Mouse (Mus musculus) spleen, adult 2 months (tissue): ENCODE measurements around the gene Mindy1. TPM values are rescaled to one million over a fixed set of nuclear protein-coding genes. Genes with fewer than 3 reads are reported as not detected.
A peak's percentile ranks its signal among the peaks of the same experiment; 100 is the strongest.

Experiments used
- DNase-seq, 2 experiments: peaks; one replicate each; pipeline versions ENCODE4 v3.0.0 to v3.0.0-alpha.2; 2012 to 2021; ENCODE audit warnings: low spot score in 2 of 2, low read depth in 1 of 2
- H3K27ac ChIP-seq: fragments of 200-500 bp; 2 replicates; pipeline ENCODE4 v1.5.1; 2012; ENCODE audit warnings: low read length, inconsistent platforms; ENCODE audit not compliant: insufficient read depth
- H3K27me3 ChIP-seq: fragments of 200-500 bp; 2 replicates; pipeline ENCODE4 v1.6.1; 2012; ENCODE audit warnings: mild to moderate bottlenecking, moderate library complexity, low read length, inconsistent platforms; ENCODE audit not compliant: control insufficient read depth, insufficient read depth
- H3K36me3 ChIP-seq: fragments of 200-500 bp; 2 replicates; pipeline ENCODE4 v1.6.1; 2012; ENCODE audit warnings: mild to moderate bottlenecking, low read length, inconsistent platforms; ENCODE audit not compliant: control insufficient read depth, insufficient read depth
- H3K4me1 ChIP-seq: fragments of 200-500 bp; 2 replicates; pipeline ENCODE4 v1.6.1; 2011; ENCODE audit warnings: inconsistent platforms; ENCODE audit not compliant: control insufficient read depth, insufficient read depth, insufficient read length
- H3K4me3 ChIP-seq: fragments of 200-500 bp; 2 replicates; pipeline ENCODE4 v1.5.1; 2011; ENCODE audit warnings: mild to moderate bottlenecking, inconsistent platforms; ENCODE audit not compliant: insufficient read depth, insufficient read length; ENCODE audit errors: extremely low read depth
- CTCF ChIP-seq: fragments of 200-500 bp; IDR thresholded peaks from 2 replicates; pipeline ENCODE4 v1.5.1; 2011; ENCODE audit warnings: mild to moderate bottlenecking, inconsistent platforms; ENCODE audit not compliant: insufficient read depth, insufficient read length, insufficient replicate concordance; ENCODE audit errors: extremely low read depth
- POLR2A ChIP-seq: fragments of 200-500 bp; IDR thresholded peaks from 2 replicates; pipeline ENCODE4 v1.6.1; 2011; ENCODE audit warnings: low read depth, low read length, inconsistent platforms
- WGBS: fragments of 180-500 bp; shearing (Covaris S2); methylation state at CpG from one replicate; pipeline ENCODE4 v1.1.7; 2018; 5-methylcytosine and 5-hydroxymethylcytosine counted together
- polyA plus RNA-seq: library from polyadenylated mRNA; depleted of rRNA; stranded (reverse); fragments of >200 nt; gene quantifications from 2 replicates; pipeline ENCODE4 v1.2.3, GENCODE M21; 2012

Gene Mindy1
- polyA plus RNA-seq, 1 experiment: 44.8 TPM

GRCm38 (mm10) chr3:95286011-95286410 is 4.9 kb downstream of the Mindy1 start:
- Histone ChIP-seq H3K4me1 (no peaks in the 10 kb centered on the region; the same call in 1 of the 2 replicates), H3K27me3 (no peaks in the 10 kb centered on the region), H3K4me3 (no peak overlapping the region), H3K27ac (no peak overlapping the region), H3K36me3 (peaks cover 9% of the 10 kb centered on the region)
- TF ChIP-seq CTCF (no peak), POLR2A (no peak)
- no peak for DNase-seq
- 88% methylated on average over 5 of the region's 5 CpGs for WGBS

- TF ChIP-seq CTCF (no peak), POLR2A (no peak)
- 66% methylated on average over 7 of the region's 7 CpGs for WGBS
- H3K4me1 ChIP-seq: no peaks in the 10 kb centered on the region
- no peak overlapping the region for H3K4me3 ChIP-seq
- H3K27me3 ChIP-seq: no peaks in the 10 kb centered on the region
- no peak overlapping the region for H3K27ac ChIP-seq
- DNase-seq: no peak
- H3K36me3 ChIP-seq: peaks cover 11% of the 10 kb centered on the region
Measured at GRCm38 (mm10) chr3:95286510-95286909, 5.4 kb downstream of the Mindy1 start.

DNA sequence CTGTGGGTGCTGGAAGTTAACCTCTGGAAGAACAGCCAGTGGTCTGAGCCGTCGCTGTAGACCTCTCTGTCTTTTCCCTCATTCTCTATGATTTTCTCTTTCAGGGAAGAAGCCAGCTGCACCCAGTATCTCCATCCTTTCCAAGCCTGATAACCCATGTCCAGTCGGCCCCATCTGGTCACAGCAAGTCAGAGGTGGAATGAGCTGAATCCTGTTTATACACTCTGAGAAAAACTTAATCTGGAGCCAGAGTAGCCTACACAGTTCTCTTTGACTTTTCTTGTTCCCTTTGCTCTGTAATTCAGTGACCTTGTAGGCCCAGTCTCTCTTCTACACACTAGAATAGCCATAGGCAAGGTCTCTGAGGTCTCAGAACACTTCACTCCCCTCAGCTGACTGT is 6.4 kb downstream of the Mindy1 start:
- Histone ChIP-seq H3K27me3 (no peaks in the 10 kb centered on the region), H3K36me3 (peaks cover 13% of the 10 kb centered on the region), H3K4me1 (no peaks in the 10 kb centered on the region), H3K4me3 (no peak overlapping the region), H3K27ac (no peak overlapping the region)
- TF ChIP-seq POLR2A (no peak), CTCF (no peak)
- no peak for DNase-seq
- 98% methylated on average over 3 of the region's 3 CpGs for WGBS

- no peak for DNase-seq
- H3K4me1 ChIP-seq: no peaks in the 10 kb centered on the region; the same call in 1 of the 2 replicates
- 91% methylated on average over 4 of the region's 4 CpGs for WGBS
- H3K36me3 ChIP-seq: peaks cover 20% of the 10 kb centered on the region
- H3K27ac ChIP-seq: no peak overlapping the region
- no peak for TF ChIP-seq CTCF
- TF ChIP-seq POLR2A: no peak
- H3K4me3 ChIP-seq: no peak overlapping the region
- H3K27me3 ChIP-seq: no peaks in the 10 kb centered on the region
Measured at GRCm38 (mm10) chr3:95289419-95289818, 8.3 kb downstream of the Mindy1 start.

- no peak for DNase-seq
- WGBS: 90% methylated on average over 6 of the region's 6 CpGs
- H3K36me3 ChIP-seq: peaks cover 23% of the 10 kb centered on the region
- no peak overlapping the region for H3K4me3 ChIP-seq
- H3K27ac ChIP-seq: no peak overlapping the region
- no peaks in the 10 kb centered on the region for H3K27me3 ChIP-seq
- no peaks in the 10 kb centered on the region; the same call in 1 of the 2 replicates for H3K4me1 ChIP-seq
- TF ChIP-seq CTCF (no peak), POLR2A (no peak)
Measured at GRCm38 (mm10) chr3:95290156-95290555, 9.0 kb downstream of the Mindy1 start.

DNA sequence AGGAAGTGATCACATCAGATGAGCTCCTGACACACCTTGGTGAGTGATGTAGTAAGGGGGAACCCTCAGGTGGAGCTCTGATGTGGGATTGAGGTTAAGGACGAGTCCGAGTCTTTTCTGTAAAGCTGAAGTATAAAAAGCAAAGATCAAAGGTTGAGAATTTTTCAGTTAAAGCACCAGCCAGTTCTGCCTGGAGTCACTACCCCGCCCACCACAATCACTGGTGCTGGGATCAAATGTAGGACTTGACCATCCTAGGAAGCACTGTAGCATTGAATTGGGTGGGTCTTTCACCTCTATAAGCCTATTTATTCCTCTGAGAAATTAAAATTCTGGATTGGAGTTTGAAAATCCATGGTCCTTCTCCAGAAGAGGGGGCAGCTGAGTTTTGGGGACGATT is 9.9 kb downstream of the Mindy1 start:
- DNase-seq: no peak
- H3K4me1 ChIP-seq: no peaks in the 10 kb centered on the region; the same call in 1 of the 2 replicates
- no peak overlapping the region for H3K27ac ChIP-seq
- no peaks in the 10 kb centered on the region for H3K27me3 ChIP-seq
- no peak overlapping the region for H3K4me3 ChIP-seq
- H3K36me3 ChIP-seq: peaks cover 26% of the 10 kb centered on the region
- 53% methylated on average over 4 of the region's 4 CpGs for WGBS
- no peak for TF ChIP-seq POLR2A
- TF ChIP-seq CTCF: no peak

DNA sequence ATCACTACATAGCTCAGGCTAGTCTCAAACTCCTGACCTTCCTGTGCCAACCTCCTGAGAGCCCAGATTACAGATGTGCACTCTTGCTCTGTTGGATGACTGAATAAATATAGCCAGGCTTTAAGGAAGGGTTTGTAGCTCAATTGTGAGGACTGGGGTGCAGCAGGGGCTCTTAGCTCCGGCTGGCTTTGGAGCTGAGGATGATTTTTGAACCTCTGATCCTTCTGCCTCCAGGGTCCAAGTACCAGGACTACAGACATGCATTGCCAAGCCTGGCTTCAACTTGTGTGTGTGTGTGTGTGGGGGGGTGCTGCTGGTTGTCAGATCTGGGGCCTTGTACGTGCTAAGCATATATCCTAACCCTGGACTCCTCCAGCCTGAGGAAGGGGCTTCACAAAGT is 11.8 kb downstream of the Mindy1 start:
- H3K4me3 ChIP-seq: no peak overlapping the region
- H3K27me3 ChIP-seq: no peaks in the 10 kb centered on the region
- peak overlapping the region; percentile 28; the same call in 1 of the 2 replicates for H3K27ac ChIP-seq
- peaks cover 24% of the 10 kb centered on the region for H3K36me3 ChIP-seq
- no peak for TF ChIP-seq POLR2A
- TF ChIP-seq CTCF: no peak
- no peak for DNase-seq
- 83% methylated on average over 2 of the region's 2 CpGs for WGBS
- no peaks in the 10 kb centered on the region; the same call in 1 of the 2 replicates for H3K4me1 ChIP-seq
